Comparison of ENCODE assay signal across 8 mouse cellular contexts in the genomic region with DNA sequence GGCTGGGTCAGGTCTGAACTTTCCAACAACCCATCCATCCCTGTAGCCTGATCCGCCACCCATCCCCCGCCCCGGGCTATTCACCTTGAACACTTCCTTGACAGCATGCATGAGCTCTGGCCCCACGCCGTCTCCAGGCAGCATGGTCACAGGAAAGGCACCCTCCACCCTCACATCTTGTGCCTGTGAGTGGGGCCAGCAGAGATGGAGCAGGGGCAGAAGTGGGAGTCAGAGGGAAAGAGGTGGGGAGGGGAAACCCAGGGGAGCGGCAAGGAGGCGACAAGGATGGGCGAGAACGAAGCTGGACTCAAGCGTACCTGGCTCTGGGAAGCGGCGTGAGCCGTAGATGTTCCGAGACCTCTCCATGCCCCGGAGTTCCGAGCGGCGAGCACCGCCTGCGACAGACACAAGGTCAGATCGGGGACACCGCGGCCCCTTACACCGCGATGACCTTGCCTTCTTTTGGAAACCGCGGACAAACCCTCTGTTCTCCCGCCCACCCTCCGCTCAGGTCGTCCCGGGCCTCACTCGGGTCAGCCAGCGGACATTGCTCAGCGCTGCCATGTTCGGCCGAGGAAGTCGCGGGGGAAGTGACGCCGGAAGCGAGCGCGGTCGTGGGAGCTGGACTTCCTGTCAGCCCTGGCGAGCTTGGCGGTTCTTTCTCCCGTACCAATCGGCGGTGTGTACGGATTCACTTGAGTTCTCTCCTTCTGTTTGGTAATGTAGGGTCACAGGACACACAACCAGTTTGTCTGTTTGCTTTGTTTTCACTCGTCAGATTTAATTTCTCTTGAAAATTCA. TPM values are rescaled to one million over a fixed set of nuclear protein-coding genes. Genes with fewer than 3 reads are reported as not detected.
DNase-seq lines count a peak whose midpoint lies in the region; ATAC-seq and TF ChIP-seq lines count a peak whose summit lies in the region.

A gene (minus strand): TSS at position 694 of the 801 bp plus-strand sequence.

- peak within 1 kb of the TSS; percentile 86 for H3K4me2 ChIP-seq in lung, embryonic 14.5 days

- peak within 1 kb of the TSS; percentile 89 for H3K4me3 ChIP-seq in lung, embryonic 14.5 days (ENCODE audit: low read depth, low read length)

- H3K27ac ChIP-seq in lung, embryonic 14.5 days (ENCODE audit: low read depth): peak within 1 kb of the TSS; percentile 69; the same call in 1 of the 2 replicates

- peak; percentile 91 for ATAC-seq in frontal cortex, adult (ENCODE audit: low TSS enrichment)
- ATAC-seq in hematopoietic stem cell, adult 5-6 weeks (replicated peaks in 1 of 2; ENCODE audit: insufficient read depth in 1 of 2, low FRiP score in 2 of 2, low TSS enrichment in 1 of 2, low read depth in 1 of 2, poor library complexity in 2 of 2, severe bottlenecking in 2 of 2): peak; percentile 83 to 84
- peak; percentile 91 for ATAC-seq in lung, embryonic 14.5 days (ENCODE audit: insufficient read depth)
- ATAC-seq in neutrophil, adult 5-6 weeks (ENCODE audit: extremely low read depth, insufficient number of reproducible peaks, low FRiP score, poor library complexity, severe bottlenecking): peak; percentile 80

- H3K36me3 ChIP-seq in lung, embryonic 14.5 days (ENCODE audit: insufficient read depth): peaks cover 31% of the 10 kb centered on the region

- no peak for TF ChIP-seq CTCF in lung, embryonic 14.5 days (IDR thresholded peaks at IDR 0.05; ENCODE audit: low read depth)

- H3K27me3 ChIP-seq in lung, embryonic 14.5 days (ENCODE audit: insufficient read depth, low read length): no peaks in the 10 kb centered on the region

- H3K9ac ChIP-seq in lung, embryonic 14.5 days: peak within 1 kb of the TSS; percentile 82

- peak; percentile 61 for DNase-seq in MEL-GATA-1-ER (ENCODE audit: extremely low read depth, low read depth)
- DNase-seq in cerebellum, adult 8-10 months: peak; percentile 84
- DNase-seq in layer of hippocampus, adult 8-10 months (ENCODE audit: low spot score in 2 of 2): peak; percentile 85 to 88
- DNase-seq in lung, embryonic 14.5 days: peak; percentile 95
- DNase-seq in testis, postnatal 14 days (ENCODE audit: low spot score): peak; percentile 87

- WGBS in lung, embryonic 14.5 days: 0% methylated on average over 51 of the region's 51 CpGs

- 0 out of 2 replicates have a peak, but pooled peaks cover 6% of the 10 kb centered on the region for H3K4me1 ChIP-seq in lung, embryonic 14.5 days (ENCODE audit: insufficient read depth)

- no peaks in the 10 kb centered on the region for H3K9me3 ChIP-seq in lung, embryonic 14.5 days (ENCODE audit: low read depth, low read length)

RNA-seq across cellular contexts. Expression of the gene that starts here (rescaled TPM):
- 98.3 and 145 TPM in 2 replicates for total RNA-seq in hematopoietic stem cell, adult 5-6 weeks (2017)
- 100 to 1,000 TPM; 294 to 326 (median 314) TPM for total RNA-seq in layer of hippocampus, adult 8-10 months (2022)
- polyA plus RNA-seq in lung, embryonic 14.5 days (2014; fragmentation: Nextera tagmentation; extraction: Ambion mirVana): 136 and 151 TPM in 2 replicates
- 78.7 and 83.6 TPM in 2 replicates for total RNA-seq in neutrophil, adult 5-6 weeks (2017)

Comparison
In these comparisons a context has a peak if more than half of its experiments do, and no peak if none do; other contexts are left out.
1. Peak in every context shown above with its lines: DNase-seq, ATAC-seq, H3K4me3 ChIP-seq and H3K27ac ChIP-seq.